Mouse (Mus musculus): ENCODE measurements at regions not wholly inside any gene's neighbourhood (a gene's known extent, or its start where the extent isn't known, plus 50 kb on each side); places are given as distances from the start of the nearest gene placed in this dataset.

DNA sequence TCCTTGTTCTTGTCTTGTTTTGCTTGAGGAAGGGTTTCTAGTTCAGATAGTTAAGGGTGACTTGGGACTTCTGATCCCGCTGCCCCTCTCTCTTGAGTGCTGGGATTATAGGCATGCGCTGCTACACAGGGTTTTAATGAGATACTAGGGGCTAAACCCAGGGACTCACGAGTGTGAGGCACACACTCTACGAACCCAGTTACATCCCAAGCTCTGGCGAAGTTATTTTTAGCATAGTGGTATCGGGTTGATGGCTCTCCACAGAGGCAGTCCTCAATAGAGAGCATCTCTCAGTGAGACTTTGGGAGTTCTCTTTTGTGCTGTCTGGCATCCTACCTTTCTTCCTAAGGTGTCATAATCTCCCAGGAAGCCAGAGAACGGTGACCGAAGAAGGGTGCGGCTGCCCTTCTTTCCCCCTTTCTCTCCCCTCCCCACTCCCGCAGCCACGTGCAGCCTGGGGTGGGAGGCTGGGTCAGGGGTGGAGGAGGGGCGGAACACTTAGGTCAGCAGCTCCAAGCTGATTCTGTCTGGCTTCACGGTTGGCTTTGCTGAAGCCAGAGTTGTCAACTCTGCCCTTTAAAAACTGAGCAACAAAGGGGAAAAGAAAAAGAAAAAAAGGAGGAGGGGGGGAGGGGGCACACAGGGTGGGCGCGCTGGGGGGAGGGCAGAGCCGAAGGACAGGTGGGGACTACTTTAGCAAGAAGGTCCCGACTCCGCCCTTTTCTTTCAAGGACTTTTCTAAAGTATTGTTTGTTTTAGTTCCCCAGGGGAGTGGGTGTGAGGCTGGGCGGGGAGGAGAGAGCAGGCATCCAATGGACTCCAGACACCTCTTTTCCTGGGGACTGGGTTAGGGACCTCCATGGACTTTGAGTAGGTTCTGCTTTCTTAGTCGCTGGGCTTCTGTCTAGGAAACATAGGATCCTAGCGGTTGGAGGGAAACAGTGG is 70.4 kb upstream of the Igfbp5 start:
- TF ChIP-seq CTCF (IDR thresholded peaks at IDR 0.05; ENCODE audit: low read depth) (no peak), EP300 (IDR thresholded peaks at IDR 0.05; ENCODE audit: low read depth) (0 out of 2 replicates have a peak, but pooled peaks have one; percentile 16)
